Mouse (Mus musculus): ENCODE measurements around the gene Cactin. TPM values are rescaled to one million over a fixed set of nuclear protein-coding genes. Genes with fewer than 3 reads are reported as not detected.

The Cactin gene
- total and polyA plus RNA-seq, 2 experiments from 2014 or later, result 13.7 to 14.3 TPM

DNA sequence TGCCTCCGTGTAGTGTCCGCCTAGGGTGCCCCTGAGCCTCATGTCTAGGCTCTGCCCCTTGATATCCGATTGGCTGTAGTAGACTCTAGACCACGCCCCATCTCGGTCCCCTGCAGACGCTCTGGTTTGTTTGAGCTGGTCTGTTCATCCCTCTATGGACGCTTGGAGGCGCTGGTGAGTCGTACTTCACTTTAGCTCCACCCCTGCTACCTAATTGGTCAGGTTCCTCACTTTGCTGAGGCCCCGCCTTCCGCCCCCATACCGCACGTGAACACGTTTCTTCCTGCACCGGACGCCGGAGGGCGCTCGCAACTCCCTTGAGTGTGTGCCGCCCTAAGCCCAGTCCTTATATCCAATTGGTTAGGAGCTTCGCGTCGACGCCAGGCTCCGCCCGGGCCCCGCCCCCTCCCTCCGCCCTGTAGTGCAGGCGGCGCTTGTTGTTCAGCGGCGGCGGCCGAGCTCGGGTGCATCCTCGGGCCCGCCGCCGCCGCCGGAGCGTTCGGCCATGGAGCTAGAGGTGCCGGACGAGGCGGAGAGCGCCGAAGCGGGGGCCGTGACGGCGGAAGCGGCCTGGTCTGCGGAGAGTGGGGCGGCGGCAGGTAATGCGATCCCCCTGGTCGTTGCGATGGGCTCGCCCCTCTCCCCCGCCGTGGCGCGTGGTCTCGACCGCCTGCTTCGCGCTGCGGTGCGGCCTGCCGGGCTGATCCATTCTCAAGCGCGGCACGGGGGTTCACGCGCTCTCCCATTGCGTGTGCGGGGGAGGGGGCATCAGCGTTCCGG is 28.2 kb upstream of the Cactin start, which contains the start of gene Pip5k1c:
TSS of gene Pip5k1c (plus strand) at position 410 of the 780 bp plus-strand sequence.
- TF ChIP-seq CTCF (IDR thresholded peaks at IDR 0.05; ENCODE audit: low read depth) (peak; percentile 91), EP300 (IDR thresholded peaks at IDR 0.05; ENCODE audit: low read depth) (peak; percentile 93; the same call in 1 of the 2 replicates)
- Histone ChIP-seq H3K9ac (replicated peaks; ENCODE audit: low read depth, low read length) (peak within 1 kb of the TSS; percentile 60), H3K27ac (ENCODE audit: low read depth) (peak within 1 kb of the TSS; percentile 85), H3K36me3 (replicated peaks; ENCODE audit: control insufficient read depth, insufficient read depth, low read length) (no peaks in the 10 kb centered on the region), H3K4me1 (ENCODE audit: control insufficient read depth, insufficient read depth) (peaks cover 28% of the 10 kb centered on the region), H3K4me3 (ENCODE audit: low read depth, low read length) (peak within 1 kb of the TSS; percentile 62), H3K4me2 (ENCODE audit: low read depth, low read length) (peak within 1 kb of the TSS; percentile 73), H3K27me3 (ENCODE audit: control insufficient read depth, insufficient read depth, low read length) (peaks cover 13% of the 10 kb centered on the region; the same call in 1 of the 2 replicates), H3K9me3 (replicated peaks; ENCODE audit: control insufficient read depth, low read length) (no peaks in the 10 kb centered on the region)
- ATAC-seq (ENCODE audit: insufficient read depth, low read depth), result peak; percentile 94
- under 1% methylated on average over 64 of the region's 80 CpGs for WGBS
- DNase-seq (ENCODE audit: low spot score), result peak; percentile 100

DNA sequence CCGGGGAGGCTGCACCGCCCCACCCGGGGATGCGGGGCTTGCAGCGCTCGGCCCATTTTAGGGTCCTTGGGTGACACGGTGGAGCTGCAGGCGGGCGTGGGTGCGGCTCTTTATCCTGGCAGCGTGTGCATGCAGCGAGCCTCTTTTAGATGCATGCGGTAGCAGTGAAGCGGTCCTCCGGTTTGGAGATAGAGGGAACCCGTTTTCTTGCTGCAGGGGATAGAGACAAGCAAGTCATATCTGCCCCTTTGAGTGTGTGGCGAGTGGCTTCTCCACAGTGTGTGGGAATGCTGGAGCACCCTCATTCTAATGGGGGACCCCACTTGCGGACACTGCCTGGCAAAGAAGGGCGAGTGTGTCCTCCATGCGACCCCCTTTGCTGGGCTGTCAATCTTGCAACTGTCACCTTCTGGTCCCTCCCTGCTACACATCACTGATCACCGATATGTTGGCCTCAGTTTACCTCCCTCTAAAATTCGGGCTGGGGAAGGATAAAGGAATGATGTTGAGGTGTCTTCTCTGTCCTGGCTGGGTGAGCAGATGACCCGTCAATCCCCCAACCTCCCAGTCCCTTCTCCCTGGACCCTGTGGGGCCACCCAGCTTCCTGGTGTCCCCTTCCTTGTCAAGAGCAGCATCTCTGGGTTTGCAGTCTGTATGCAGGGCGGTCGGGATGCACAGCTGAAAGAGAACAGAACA is 27.4 kb upstream of the Cactin start:
- DNase-seq (ENCODE audit: low spot score) (no peak), ATAC-seq (ENCODE audit: insufficient read depth, low read depth) (no peak)
- H3K9me3 ChIP-seq (replicated peaks; ENCODE audit: control insufficient read depth, low read length), result no peaks in the 10 kb centered on the region
- H3K36me3 ChIP-seq (replicated peaks; ENCODE audit: control insufficient read depth, insufficient read depth, low read length), result no peaks in the 10 kb centered on the region
- peak overlapping the region; percentile 60 for H3K9ac ChIP-seq (replicated peaks; ENCODE audit: low read depth, low read length)
- H3K27me3 ChIP-seq (ENCODE audit: control insufficient read depth, insufficient read depth, low read length), result peaks cover 13% of the 10 kb centered on the region; the same call in 1 of the 2 replicates
- H3K27ac ChIP-seq (ENCODE audit: low read depth), result peak overlapping the region; percentile 85
- no peak for TF ChIP-seq CTCF (IDR thresholded peaks at IDR 0.05; ENCODE audit: low read depth)
- peak overlapping the region; percentile 62 for H3K4me3 ChIP-seq (ENCODE audit: low read depth, low read length)
- peak overlapping the region; percentile 73 for H3K4me2 ChIP-seq (ENCODE audit: low read depth, low read length)
- WGBS, result 2% methylated on average over 25 of the region's 25 CpGs
- peaks cover 35% of the 10 kb centered on the region for H3K4me1 ChIP-seq (ENCODE audit: control insufficient read depth, insufficient read depth)

DNA sequence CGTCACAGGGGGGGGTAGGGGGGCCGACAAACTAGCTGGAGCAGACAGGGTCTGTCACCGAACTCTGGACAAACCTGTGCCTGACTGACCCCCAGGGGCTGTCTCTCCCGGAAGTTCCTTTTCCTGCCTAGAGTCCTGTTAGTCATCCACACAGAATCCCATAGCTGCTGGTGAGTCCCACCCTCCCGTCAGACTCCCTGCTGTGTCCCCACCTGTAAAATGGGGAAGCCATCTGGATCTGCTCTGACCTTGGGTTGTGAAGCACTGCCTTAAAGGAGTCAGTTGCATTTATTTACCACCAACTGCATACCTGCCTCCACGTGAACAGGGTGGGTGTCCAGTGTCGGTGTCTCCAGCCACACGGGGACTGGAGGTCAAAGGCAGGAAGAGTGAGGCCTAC is 26.5 kb upstream of the Cactin start:
- Histone ChIP-seq H3K27ac (ENCODE audit: low read depth) (no peak overlapping the region), H3K36me3 (replicated peaks; ENCODE audit: control insufficient read depth, insufficient read depth, low read length) (no peaks in the 10 kb centered on the region), H3K9ac (replicated peaks; ENCODE audit: low read depth, low read length) (peak overlapping the region; percentile 60; the same call in 1 of the 2 replicates), H3K9me3 (replicated peaks; ENCODE audit: control insufficient read depth, low read length) (no peaks in the 10 kb centered on the region), H3K4me2 (ENCODE audit: low read depth, low read length) (peak overlapping the region; percentile 73), H3K4me1 (ENCODE audit: control insufficient read depth, insufficient read depth) (peaks cover 40% of the 10 kb centered on the region), H3K27me3 (ENCODE audit: control insufficient read depth, insufficient read depth, low read length) (peaks cover 13% of the 10 kb centered on the region; the same call in 1 of the 2 replicates), H3K4me3 (ENCODE audit: low read depth, low read length) (peak overlapping the region; percentile 62)
- ATAC-seq (ENCODE audit: insufficient read depth, low read depth), result no peak
- DNase-seq (ENCODE audit: low spot score), result no peak
- TF ChIP-seq EP300 (IDR thresholded peaks at IDR 0.05; ENCODE audit: low read depth) (no peak), CTCF (IDR thresholded peaks at IDR 0.05; ENCODE audit: low read depth) (no peak)
- 43% methylated on average over 8 of the region's 8 CpGs for WGBS

DNA sequence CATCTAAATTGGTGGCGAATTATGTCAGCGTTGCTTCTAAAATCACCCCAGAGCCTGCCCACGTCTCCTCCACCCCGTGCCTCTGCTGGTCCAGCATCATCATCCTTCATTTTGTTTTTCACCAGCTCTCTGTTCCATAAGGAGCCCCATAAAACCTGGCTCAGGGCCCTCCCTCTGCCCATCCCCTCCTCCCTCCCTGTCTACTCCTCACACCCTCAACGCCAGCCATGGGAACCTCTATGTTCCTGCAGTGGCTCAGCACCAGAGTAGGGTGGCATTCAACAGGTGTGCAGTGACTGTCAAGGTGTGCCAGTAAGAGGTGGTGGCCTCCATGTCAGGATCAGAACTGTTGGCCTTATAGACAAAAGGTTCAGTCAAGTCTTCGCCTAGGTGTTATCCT is 25.7 kb upstream of the Cactin start:
- WGBS, result 91% methylated on average over 6 of the region's 6 CpGs
- no peak overlapping the region for H3K4me2 ChIP-seq (ENCODE audit: low read depth, low read length)
- H3K9me3 ChIP-seq (replicated peaks; ENCODE audit: control insufficient read depth, low read length), result no peaks in the 10 kb centered on the region
- no peak for TF ChIP-seq EP300 (IDR thresholded peaks at IDR 0.05; ENCODE audit: low read depth)
- TF ChIP-seq CTCF (IDR thresholded peaks at IDR 0.05; ENCODE audit: low read depth), result no peak
- peaks cover 8% of the 10 kb centered on the region; the same call in 1 of the 2 replicates for H3K27me3 ChIP-seq (ENCODE audit: control insufficient read depth, insufficient read depth, low read length)
- no peak overlapping the region for H3K27ac ChIP-seq (ENCODE audit: low read depth)
- H3K4me3 ChIP-seq (ENCODE audit: low read depth, low read length), result no peak overlapping the region
- no peak overlapping the region for H3K9ac ChIP-seq (replicated peaks; ENCODE audit: low read depth, low read length)
- no peak for ATAC-seq (ENCODE audit: insufficient read depth, low read depth)
- DNase-seq (ENCODE audit: low spot score), result no peak
- peaks cover 47% of the 10 kb centered on the region for H3K4me1 ChIP-seq (ENCODE audit: control insufficient read depth, insufficient read depth)
- no peaks in the 10 kb centered on the region for H3K36me3 ChIP-seq (replicated peaks; ENCODE audit: control insufficient read depth, insufficient read depth, low read length)

DNA sequence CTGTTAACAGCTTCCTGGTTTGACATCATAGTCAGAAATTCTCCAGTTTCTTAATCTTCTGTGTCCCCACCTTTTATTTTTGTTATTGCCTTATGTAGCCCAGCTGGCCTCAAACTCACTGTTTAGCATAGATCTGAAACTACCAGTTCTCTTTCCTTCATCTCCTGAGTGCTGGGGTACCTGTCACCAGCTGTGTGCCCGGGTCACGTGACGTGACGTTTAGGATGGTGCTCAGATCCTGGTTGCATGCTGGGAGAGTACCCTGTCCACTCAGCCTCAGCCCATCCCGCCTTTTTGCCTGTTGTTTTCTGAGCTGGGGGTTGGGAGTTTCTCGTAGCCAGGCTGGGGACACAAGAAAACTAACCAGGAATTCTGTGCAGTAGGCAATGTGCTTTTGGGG is 23.7 kb upstream of the Cactin start:
- Histone ChIP-seq H3K4me1 (ENCODE audit: control insufficient read depth, insufficient read depth) (peaks cover 62% of the 10 kb centered on the region), H3K27me3 (ENCODE audit: control insufficient read depth, insufficient read depth, low read length) (no peaks in the 10 kb centered on the region), H3K4me3 (ENCODE audit: low read depth, low read length) (no peak overlapping the region), H3K4me2 (ENCODE audit: low read depth, low read length) (peak overlapping the region; percentile 32; the same call in 1 of the 2 replicates), H3K9ac (replicated peaks; ENCODE audit: low read depth, low read length) (0 out of 2 replicates have a peak overlapping the region, but pooled peaks have one; percentile 20), H3K9me3 (replicated peaks; ENCODE audit: control insufficient read depth, low read length) (no peaks in the 10 kb centered on the region), H3K36me3 (replicated peaks; ENCODE audit: control insufficient read depth, insufficient read depth, low read length) (no peaks in the 10 kb centered on the region), H3K27ac (ENCODE audit: low read depth) (peak overlapping the region; percentile 82)
- TF ChIP-seq EP300 (IDR thresholded peaks at IDR 0.05; ENCODE audit: low read depth), result no peak
- no peak for TF ChIP-seq CTCF (IDR thresholded peaks at IDR 0.05; ENCODE audit: low read depth)
- DNase-seq (ENCODE audit: low spot score) (no peak), ATAC-seq (ENCODE audit: insufficient read depth, low read depth) (no peak)
- 78% methylated on average over 6 of the region's 6 CpGs for WGBS

Measured in heart, postnatal 0 days (tissue).